Mouse (Mus musculus): ENCODE results near the gene Zcchc10. TPM values are rescaled to one million over a fixed set of nuclear protein-coding genes. Genes with fewer than 3 reads are reported as not detected.
A peak's percentile ranks its signal among the peaks of the same experiment; 100 is the strongest.
"Not testable (repeated sequence)": the region's sequence is repeated elsewhere in the genome, so short reads cannot be mapped to it uniquely, and the experiment has no call there.

The Zcchc10 gene
- polyA plus RNA-seq, 1 experiment from 2014 or later = 22.6 TPM

DNA sequence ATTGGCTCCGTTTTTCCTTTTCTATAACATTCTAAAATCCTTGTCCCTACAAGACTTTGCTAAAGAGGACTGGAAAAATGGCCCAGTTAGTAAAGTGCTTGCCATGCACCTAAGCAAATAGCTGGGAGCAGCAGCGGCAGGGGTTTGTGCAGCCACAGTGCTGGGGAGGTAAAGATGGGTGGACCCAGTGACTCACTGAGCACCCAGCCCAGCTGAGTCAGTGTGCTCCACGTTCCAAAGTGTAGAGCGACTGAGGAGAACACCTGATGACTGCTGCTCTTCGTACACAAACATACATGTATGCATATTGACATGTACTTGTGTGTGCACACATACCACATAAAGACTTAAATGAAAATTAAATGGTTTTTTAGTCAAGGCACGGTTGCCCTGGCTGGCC lies 6.6 kb downstream of the Zcchc10 start:
- peaks cover 6% of the 10 kb centered on the region for H3K4me1 ChIP-seq (replicated peaks)
- no peak overlapping the region for H3K4me3 ChIP-seq
- DNase-seq (ENCODE audit: low spot score) = no peak
- H3K36me3 ChIP-seq = peaks cover 73% of the 10 kb centered on the region
- no peaks in the 10 kb centered on the region for H3K9me3 ChIP-seq
- no peak overlapping the region for H3K27ac ChIP-seq
- H3K27me3 ChIP-seq (ENCODE audit: insufficient read depth, poor library complexity, severe bottlenecking) = no peaks in the 10 kb centered on the region
- 96% methylated on average over 6 of the region's 6 CpGs for WGBS

DNA sequence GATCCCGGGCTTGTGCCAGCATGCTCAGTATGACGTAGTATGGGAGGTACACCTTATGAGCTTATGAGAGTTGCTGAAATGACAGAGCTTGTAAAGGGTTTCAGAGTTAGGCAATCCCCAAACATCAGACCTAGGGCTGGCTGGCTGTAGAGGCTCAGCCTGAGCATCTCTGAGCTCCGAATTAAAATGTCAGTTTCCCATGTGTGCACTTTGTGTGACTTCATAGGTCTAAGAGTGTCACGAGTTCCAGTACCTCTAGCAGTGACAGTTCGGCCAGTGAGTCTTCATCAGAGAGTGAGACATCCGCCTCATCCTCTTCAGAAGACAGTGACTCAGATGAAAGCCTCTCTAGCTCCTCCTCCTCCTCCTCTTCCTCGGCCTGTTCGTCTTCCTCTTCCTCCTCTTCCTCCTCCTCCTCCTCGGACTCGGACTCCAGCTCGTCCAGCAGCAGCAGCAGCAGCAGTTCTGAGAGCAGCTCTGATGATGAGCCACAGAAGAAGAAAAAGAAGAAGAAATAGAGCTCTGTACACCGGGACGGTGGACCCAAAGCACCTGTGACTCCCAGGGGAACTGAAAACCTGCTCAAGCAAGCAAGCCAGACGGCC lies 7.7 kb downstream of the Zcchc10 start:
- no peaks in the 10 kb centered on the region for H3K27me3 ChIP-seq (ENCODE audit: insufficient read depth, poor library complexity, severe bottlenecking)
- H3K9me3 ChIP-seq = no peaks in the 10 kb centered on the region
- no peak for DNase-seq (ENCODE audit: low spot score)
- peaks cover 69% of the 10 kb centered on the region for H3K36me3 ChIP-seq
- no peak overlapping the region for H3K4me3 ChIP-seq
- peaks cover 6% of the 10 kb centered on the region for H3K4me1 ChIP-seq (replicated peaks)
- H3K27ac ChIP-seq = no peak overlapping the region
- 89% methylated on average over 14 of the region's 14 CpGs for WGBS

GRCm38 (mm10) chr11:53335505-53336181 lies 11.2 kb downstream of the Zcchc10 start:
- Histone ChIP-seq H3K4me3 (no peak overlapping the region), H3K4me1 (replicated peaks) (peaks cover 6% of the 10 kb centered on the region), H3K36me3 (peaks cover 34% of the 10 kb centered on the region), H3K27ac (peak overlapping the region; percentile 70; the same call in 1 of the 2 replicates), H3K9me3 (no peaks in the 10 kb centered on the region), H3K27me3 (ENCODE audit: insufficient read depth, poor library complexity, severe bottlenecking) (no peaks in the 10 kb centered on the region)
- WGBS = 39% methylated on average over 3 of the region's 3 CpGs
- no peak for DNase-seq (ENCODE audit: low spot score)

GRCm38 (mm10) chr11:53336182-53336571 lies 11.7 kb downstream of the Zcchc10 start:
- no peak for DNase-seq (ENCODE audit: low spot score)
- Histone ChIP-seq H3K27me3 (ENCODE audit: insufficient read depth, poor library complexity, severe bottlenecking) (no peaks in the 10 kb centered on the region), H3K4me3 (no peak overlapping the region)

DNA sequence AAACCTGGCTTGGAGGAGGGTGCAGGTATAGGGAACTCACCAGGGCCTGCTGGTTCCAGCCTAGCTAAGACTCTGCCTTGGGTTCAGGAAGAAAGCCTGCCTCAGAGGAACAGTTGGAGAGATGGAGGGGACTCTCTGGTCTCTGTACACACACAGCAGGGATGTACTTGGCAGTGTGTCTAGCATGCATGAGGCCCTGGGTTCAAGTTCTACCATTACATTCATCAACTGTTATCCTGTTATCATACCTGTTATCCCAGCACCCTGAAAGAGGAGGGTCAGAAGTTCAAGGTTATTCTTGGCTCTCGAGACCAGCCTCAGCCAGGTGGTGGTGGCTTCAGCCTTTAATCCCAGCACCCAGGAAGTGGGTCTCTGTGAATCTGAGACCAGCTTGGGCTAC lies 12.4 kb downstream of the Zcchc10 start:
- H3K4me1 ChIP-seq (replicated peaks) = peaks cover 6% of the 10 kb centered on the region
- H3K36me3 ChIP-seq = peaks cover 21% of the 10 kb centered on the region
- H3K9me3 ChIP-seq = no peaks in the 10 kb centered on the region
- DNase-seq (ENCODE audit: low spot score) = no peak
- 75% methylated on average over 1 of the region's 1 CpGs for WGBS
- no peak overlapping the region for H3K27ac ChIP-seq
- H3K27me3 ChIP-seq (ENCODE audit: insufficient read depth, poor library complexity, severe bottlenecking) = no peaks in the 10 kb centered on the region
- no peak overlapping the region for H3K4me3 ChIP-seq

More at GRCm38 (mm10) chr11:53336182-53336571, 11.7 kb downstream of the Zcchc10 start:
- no peak overlapping the region for H3K27ac ChIP-seq
- H3K36me3 ChIP-seq = peaks cover 29% of the 10 kb centered on the region
- no peaks in the 10 kb centered on the region for H3K9me3 ChIP-seq
- H3K4me1 ChIP-seq (replicated peaks) = peaks cover 6% of the 10 kb centered on the region

DNA sequence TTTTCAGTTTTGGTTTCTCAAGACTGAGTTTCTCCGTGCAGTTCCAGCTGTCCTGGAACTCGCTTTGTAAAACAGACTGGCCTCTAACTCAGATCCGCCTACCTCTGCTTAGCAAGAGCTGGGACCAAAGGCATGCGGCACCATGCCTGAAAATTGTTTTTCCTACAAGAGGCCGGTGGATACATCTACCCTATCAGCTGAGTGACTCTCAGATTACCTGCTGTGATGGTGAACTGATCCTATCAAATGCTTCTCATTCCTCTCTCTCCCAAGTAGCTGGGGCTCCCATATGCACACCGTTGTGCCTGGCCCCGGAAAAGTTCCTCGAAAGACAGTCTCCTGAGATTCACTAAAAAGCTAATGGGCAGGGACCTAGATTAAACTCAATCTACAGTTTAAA lies 13.2 kb downstream of the Zcchc10 start:
- DNase-seq (ENCODE audit: low spot score) = no peak
- WGBS = 60% methylated on average over 8 of the region's 8 CpGs
- H3K27me3 ChIP-seq (ENCODE audit: insufficient read depth, poor library complexity, severe bottlenecking) = no peaks in the 10 kb centered on the region

GRCm38 (mm10) chr11:53341019-53341418 lies 16.5 kb downstream of the Zcchc10 start:
- not testable (repeated sequence) for H3K27ac ChIP-seq; H3K9me3 ChIP-seq; H3K4me1 ChIP-seq (replicated peaks); H3K36me3 ChIP-seq; DNase-seq (ENCODE audit: low spot score); H3K27me3 ChIP-seq (ENCODE audit: insufficient read depth, poor library complexity, severe bottlenecking); H3K4me3 ChIP-seq
- 88% methylated on average over 10 of the region's 10 CpGs for WGBS

More for the DNA sequence above, 13.2 kb downstream of the Zcchc10 start:
- Histone ChIP-seq H3K27ac (no peak overlapping the region), H3K9me3 (no peaks in the 10 kb centered on the region), H3K36me3 (peaks cover 14% of the 10 kb centered on the region), H3K4me1 (replicated peaks) (peaks cover 6% of the 10 kb centered on the region), H3K4me3 (no peak overlapping the region)

DNA sequence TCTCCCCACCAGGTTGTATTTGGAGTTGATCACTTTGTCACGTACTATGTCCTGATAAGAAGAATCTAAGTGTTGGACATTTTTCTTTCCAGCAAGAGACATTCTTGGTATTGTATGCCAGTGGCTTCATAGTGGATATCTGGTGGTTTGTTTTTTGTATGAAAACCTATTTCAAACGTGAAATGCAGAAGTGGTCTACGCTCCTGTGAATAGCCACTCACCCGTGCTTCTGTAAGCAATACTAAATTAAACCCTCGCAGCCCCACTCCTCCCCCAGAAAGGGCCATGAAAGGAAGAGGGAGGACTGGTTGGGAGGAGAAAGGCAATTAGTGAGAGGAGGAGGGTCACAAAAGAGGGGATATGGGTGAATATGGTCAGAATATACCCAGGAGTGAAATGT lies 18.2 kb downstream of the Zcchc10 start:
- DNase-seq (ENCODE audit: low spot score) = no peak
- WGBS = 77% methylated on average over 5 of the region's 5 CpGs
- Histone ChIP-seq H3K27ac (no peak overlapping the region), H3K9me3 (no peaks in the 10 kb centered on the region), H3K4me3 (no peak overlapping the region), H3K4me1 (replicated peaks) (0 out of 2 replicates have a peak, but pooled peaks cover 2% of the 10 kb centered on the region), H3K36me3 (no peaks in the 10 kb centered on the region), H3K27me3 (ENCODE audit: insufficient read depth, poor library complexity, severe bottlenecking) (no peaks in the 10 kb centered on the region)

GRCm38 (mm10) chr11:53345328-53345727 lies 20.8 kb downstream of the Zcchc10 start:
- Histone ChIP-seq H3K4me3 (no peak overlapping the region), H3K36me3 (no peaks in the 10 kb centered on the region), H3K27me3 (ENCODE audit: insufficient read depth, poor library complexity, severe bottlenecking) (0 out of 2 replicates have a peak, but pooled peaks cover 4% of the 10 kb centered on the region), H3K4me1 (replicated peaks) (0 out of 2 replicates have a peak, but pooled peaks cover 2% of the 10 kb centered on the region), H3K27ac (no peak overlapping the region), H3K9me3 (no peaks in the 10 kb centered on the region)
- WGBS = 45% methylated on average over 5 of the region's 5 CpGs
- DNase-seq (ENCODE audit: low spot score) = no peak

- 42% methylated on average over 2 of the region's 2 CpGs for WGBS
- Histone ChIP-seq H3K9me3 (no peaks in the 10 kb centered on the region), H3K27ac (no peak overlapping the region), H3K36me3 (no peaks in the 10 kb centered on the region), H3K27me3 (ENCODE audit: insufficient read depth, poor library complexity, severe bottlenecking) (0 out of 2 replicates have a peak, but pooled peaks cover 4% of the 10 kb centered on the region), H3K4me3 (no peak overlapping the region), H3K4me1 (replicated peaks) (0 out of 2 replicates have a peak, but pooled peaks cover 2% of the 10 kb centered on the region)
- DNase-seq (ENCODE audit: low spot score) = no peak
Measured at GRCm38 (mm10) chr11:53345738-53346137, 21.3 kb downstream of the Zcchc10 start.

DNA sequence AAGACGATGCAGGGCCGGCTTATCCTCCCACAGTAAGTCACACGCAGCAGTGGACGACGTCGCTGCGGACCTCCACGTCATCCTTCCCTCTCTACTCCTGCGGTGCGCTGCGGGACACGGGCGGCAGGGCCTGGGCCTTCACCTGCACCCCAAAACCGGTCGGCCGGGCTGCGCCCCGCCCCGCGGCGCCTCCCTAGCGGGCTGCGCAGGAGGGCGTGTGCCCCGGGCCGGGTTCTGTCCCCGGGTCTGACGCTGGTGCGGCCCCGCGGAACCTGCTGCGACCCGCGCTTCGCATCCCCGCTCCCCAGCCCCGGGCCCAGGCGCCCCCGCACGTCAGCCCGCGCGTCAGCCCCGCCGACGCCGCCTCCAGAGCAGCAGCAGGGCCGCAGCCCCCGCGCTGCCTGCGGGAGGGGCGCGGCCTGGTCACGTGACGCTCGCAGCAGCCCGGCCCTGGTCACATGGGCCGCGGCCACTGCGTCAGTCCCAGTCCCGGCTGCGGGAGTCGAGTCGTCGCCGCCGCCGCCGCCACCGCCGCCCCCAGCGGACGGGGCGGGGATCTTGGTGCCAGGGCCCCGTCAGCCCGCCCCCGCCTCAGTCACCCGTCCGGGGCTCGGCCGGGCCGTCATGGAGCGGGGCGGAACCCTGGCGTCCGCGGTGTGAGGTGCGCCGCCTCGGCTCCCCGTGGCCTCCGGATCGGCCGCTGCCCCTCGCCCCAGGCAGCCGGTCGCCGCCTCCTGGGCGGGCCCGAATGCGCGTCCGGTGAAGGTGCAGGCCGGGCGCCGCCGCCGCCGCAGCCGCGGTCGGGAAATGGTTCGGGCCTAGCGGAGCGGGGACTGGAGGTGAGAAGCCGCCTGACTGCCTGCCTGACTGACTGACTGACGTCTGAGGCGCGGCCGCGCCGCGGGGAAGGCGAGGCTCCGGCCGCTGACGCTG lies 26.1 kb downstream of the Zcchc10 start, which contains the start of gene Aff4:
Aff4 (plus strand) TSS at position 543 of the 933 bp plus-strand sequence.
- Histone ChIP-seq H3K9me3 (no peaks in the 10 kb centered on the region), H3K4me1 (replicated peaks) (peaks cover 12% of the 10 kb centered on the region), H3K27me3 (ENCODE audit: insufficient read depth, poor library complexity, severe bottlenecking) (0 out of 2 replicates have a peak, but pooled peaks cover 4% of the 10 kb centered on the region), H3K27ac (peak within 1 kb of the TSS; percentile 98), H3K36me3 (peaks cover 11% of the 10 kb centered on the region), H3K4me3 (peak within 1 kb of the TSS; percentile 98)
- under 1% methylated on average over 127 of the region's 127 CpGs for WGBS
- peak; percentile 88 for DNase-seq (ENCODE audit: low spot score)

- H3K27me3 ChIP-seq (ENCODE audit: insufficient read depth, poor library complexity, severe bottlenecking) = 0 out of 2 replicates have a peak, but pooled peaks cover 4% of the 10 kb centered on the region
- under 1% methylated on average over 35 of the region's 35 CpGs for WGBS
- H3K27ac ChIP-seq = peak overlapping the region; percentile 98
- peaks cover 18% of the 10 kb centered on the region for H3K36me3 ChIP-seq
- peak overlapping the region; percentile 98 for H3K4me3 ChIP-seq
- peak; percentile 76 for DNase-seq (ENCODE audit: low spot score)
- no peaks in the 10 kb centered on the region for H3K9me3 ChIP-seq
- peaks cover 9% of the 10 kb centered on the region for H3K4me1 ChIP-seq (replicated peaks)
Measured at GRCm38 (mm10) chr11:53351224-53351942, 26.9 kb downstream of the Zcchc10 start.
